Mouse (Mus musculus) thymus, postnatal 36 days (tissue): ENCODE results near the gene Ropn1l.

Experiments used
- DNase-seq, 2 experiments: peaks; one replicate each; pipeline ENCODE4 v3.0.0; 2022; ENCODE audit warnings: mixed read lengths in 2 of 2

Ropn1l gene

GRCm38 (mm10) chr15:31453098-31453916 lies at the start of gene Ropn1l:
Gene Ropn1l (minus strand): TSS chr15:31453737.
- DNase-seq: peak; percentile 65 to 72

GRCm38 (mm10) chr15:31502996-31503395 lies 49.5 kb upstream of the Ropn1l start:
- no peak for DNase-seq

DNA sequence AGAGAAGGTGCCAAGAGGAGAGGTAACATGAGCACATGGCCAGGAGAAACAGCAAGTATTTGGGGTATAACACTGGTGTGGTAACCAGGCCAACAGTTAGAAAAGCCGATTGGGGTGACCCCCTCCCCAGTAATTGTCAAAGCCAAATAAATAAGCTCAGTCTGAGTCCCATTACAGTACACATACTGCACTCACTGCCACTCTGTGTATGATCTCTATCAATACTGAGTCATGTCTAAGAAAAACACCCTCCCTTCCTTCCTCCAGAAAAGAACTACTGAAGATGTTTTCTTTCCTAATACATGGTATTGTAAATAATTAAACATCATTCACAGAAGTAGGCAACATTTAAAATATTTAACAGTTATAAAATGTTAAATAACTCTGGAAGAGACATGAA lies 48.8 kb upstream of the Ropn1l start:
- DNase-seq: no peak

DNA sequence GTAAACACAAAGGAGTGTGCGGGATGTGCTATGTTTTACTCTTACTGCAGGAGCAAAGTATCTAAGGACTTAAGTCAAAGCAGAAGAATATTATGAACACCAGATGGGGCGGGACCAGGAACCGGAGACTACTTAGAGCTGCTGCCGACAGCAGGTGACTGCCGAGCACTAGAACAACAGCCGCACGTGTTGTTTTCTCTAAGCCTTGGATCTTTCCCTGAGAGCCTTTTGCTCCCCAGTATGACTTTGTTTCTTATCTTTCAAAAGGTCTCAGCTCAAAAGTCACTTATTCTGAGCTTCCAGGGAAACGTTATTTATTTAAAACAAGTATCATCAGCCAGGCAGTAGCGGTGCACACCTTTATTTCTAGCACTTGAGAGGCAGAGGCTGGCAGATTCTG lies 41.3 kb upstream of the Ropn1l start:
- no peak for DNase-seq

DNA sequence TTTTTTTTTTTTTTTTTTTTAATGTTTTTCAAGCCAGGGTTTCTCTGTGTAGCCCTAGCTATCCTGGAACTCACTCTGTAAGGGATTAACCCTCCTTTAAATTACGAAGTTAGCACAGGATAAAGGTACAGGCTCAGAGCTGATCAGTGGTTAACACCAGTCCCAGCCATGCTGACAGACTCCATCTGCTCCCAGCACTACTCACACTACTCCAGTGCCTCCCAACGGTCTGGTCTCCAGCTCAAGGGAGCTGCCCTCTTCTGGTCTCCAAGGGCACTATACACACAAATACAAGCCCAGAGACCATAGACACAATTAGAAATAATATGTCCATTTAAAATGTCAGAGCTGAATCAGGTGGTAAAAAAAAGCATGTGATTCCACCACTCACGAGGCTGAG lies 40.8 kb upstream of the Ropn1l start:
- DNase-seq: no peak

DNA sequence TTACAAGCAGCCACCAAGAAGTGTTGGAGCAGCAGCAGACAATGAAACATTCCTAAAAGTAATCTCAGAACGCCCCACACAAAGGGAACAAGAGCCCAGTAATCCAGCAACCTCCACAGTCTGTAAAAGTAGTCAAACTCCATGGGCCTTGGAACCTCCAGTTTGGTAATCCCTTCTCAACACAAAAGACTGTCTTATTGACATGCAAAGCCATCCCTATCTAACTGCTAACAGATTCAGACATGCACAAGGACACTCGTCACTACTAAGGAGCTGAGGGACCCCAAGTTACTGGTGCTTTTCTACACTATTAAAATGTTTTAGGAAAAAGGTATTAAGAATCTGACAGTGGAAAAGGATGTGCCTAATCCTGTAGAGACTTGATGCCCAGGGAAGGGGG lies 33.9 kb upstream of the Ropn1l start:
- no peak for DNase-seq

GRCm38 (mm10) chr15:31476678-31477077 lies 23.1 kb upstream of the Ropn1l start:
- DNase-seq: no peak

GRCm38 (mm10) chr15:31472645-31473574 lies 19.4 kb upstream of the Ropn1l start:
- no peak for DNase-seq

GRCm38 (mm10) chr15:31471529-31471928 lies 18.0 kb upstream of the Ropn1l start:
- DNase-seq: no peak

DNA sequence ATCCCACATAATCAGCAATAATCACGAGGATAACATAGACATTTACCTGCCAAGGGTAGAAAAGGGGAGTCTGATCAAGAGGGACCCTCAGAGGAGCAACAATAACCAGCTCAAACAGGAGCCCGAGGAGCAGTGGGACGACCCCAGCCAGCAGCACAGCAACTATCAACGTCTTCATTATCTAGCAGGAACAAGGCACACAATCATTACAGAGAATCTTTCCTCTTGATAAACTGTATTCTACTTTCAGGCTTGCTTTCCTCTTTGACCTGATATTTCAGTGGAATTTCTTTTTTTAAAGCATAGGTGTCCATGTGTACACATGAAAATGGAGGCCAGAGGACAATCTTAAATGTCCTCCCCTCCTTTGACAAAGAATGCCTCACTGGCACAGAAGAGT lies 16.0 kb upstream of the Ropn1l start:
- no peak for DNase-seq

DNA sequence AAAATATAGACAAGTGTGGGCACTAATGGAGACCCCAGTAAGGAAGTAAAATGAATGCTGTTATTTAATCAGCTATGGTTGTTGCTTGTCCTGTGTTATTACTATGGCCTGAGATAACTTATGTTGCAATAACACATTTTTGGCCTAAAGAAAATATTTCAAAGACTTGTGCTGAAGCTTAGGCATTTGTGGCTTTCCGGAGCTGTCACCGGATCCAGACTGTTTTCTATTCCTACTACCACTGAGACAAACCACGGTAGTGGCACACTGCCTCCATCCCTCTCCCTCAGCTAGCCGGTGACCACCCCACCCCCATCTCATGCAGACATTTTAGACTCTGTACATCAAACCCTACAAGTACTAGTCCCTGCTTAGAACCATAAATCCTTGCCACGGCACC lies 15.3 kb upstream of the Ropn1l start:
- no peak for DNase-seq

- DNase-seq: no peak
Observed at GRCm38 (mm10) chr15:31466749-31467148, 13.2 kb upstream of the Ropn1l start.

DNA sequence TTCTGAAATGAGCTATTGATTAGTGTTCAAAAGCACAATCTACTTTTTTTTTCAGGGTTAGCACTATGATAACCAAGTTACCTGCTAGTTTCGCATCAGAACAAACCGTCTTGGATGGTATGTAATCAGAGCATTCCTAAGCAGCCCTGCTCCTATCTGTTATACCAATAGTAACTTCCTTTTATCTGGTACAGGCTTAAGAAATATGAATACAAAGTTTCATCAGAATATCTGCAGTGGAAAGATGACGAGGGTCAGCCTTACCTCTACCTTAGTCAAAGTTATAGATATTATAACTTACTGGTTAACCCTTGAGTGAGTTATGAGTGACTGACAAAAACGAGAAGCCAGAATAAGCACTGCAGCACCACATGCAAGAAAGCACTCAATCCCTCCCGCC lies 12.8 kb upstream of the Ropn1l start:
- no peak for DNase-seq

- no peak for DNase-seq
Observed at GRCm38 (mm10) chr15:31465806-31466205, 12.3 kb upstream of the Ropn1l start.

DNA sequence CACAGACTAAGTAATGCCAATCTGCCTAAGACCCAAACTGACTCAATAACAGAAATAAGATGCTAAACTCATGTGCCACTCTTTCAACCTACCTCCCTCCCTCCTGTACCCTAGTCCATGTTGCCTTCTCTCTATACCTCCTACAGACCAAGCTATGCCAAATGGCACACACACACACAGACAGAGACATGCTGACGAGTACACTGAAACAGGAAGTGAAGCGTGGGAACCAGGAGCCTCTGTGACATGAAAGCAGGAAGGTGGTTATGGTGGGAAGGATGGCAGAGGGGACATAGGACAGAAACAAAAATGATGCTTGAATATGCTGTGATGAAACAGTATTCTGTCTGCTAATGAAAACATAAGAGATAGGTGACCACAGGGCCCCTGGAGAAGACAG lies 7.0 kb upstream of the Ropn1l start:
- peak in 1 of 2 experiments; percentile 19 for DNase-seq

GRCm38 (mm10) chr15:31458081-31458480 lies 4.5 kb upstream of the Ropn1l start:
- DNase-seq: no peak

GRCm38 (mm10) chr15:31456381-31456780 lies 2.8 kb upstream of the Ropn1l start:
- no peak for DNase-seq

- DNase-seq: no peak
Observed at GRCm38 (mm10) chr15:31454861-31455295, 1.3 kb upstream of the Ropn1l start.

- no peak for DNase-seq
Observed at GRCm38 (mm10) chr15:31454096-31454860, 741 bp upstream of the Ropn1l start.

DNA sequence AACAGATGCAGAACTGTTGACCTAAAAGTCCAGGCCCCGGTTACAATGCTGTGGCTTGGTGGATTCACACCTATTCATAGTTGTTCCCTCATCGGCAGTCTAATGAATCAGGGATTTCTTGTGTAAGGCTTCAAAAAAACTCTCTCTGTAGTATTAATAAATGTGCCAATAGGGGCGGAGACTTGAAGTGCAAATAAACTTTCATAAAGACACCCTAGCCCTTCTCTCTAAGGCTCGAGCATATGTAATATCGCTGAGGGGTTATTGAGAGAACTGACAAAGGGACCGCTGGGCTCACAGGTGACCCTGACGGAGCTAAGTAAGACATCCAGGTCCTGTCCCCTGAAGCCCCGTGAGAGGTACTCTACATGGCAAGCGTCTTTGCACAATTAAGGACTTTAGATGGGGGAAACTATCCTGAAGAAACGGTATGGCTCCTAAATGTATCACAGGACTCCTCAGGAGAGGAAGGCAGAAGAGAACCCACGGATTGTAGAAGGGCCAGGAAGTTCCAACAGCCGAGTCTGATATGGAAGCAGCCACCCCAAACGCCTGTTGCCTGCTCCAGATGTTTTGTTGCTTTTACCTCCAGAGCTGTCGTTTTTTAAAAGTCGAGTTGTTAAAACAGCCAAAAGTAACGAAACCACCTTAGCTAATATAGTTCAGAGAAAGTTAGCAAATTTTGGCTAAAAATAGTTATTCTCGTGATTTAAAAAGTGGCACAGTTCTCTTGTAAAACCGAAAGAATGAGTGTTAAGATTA lies 1.0 kb downstream of the Ropn1l start:
- no peak for DNase-seq

DNA sequence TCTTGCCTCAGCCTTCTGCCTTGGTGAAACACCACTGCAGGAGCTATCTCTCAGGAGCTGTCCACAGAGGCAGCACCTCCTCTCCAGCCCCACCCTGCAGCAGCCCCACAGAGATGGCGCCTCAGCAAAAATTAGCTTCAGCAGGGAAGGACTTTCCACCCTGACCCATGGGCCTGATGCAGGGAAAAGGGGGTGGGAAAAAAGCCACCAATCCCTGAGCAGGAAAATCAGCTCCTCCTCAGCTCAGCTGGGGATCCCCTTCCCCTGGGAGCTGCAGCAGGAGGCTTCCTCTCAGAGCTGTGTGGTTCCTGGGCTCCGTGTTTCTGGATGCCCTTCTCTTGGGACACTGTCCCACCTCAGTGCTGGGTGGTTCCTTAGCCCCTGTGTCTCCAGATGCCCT lies 3.8 kb downstream of the Ropn1l start:
- no peak for DNase-seq

DNA sequence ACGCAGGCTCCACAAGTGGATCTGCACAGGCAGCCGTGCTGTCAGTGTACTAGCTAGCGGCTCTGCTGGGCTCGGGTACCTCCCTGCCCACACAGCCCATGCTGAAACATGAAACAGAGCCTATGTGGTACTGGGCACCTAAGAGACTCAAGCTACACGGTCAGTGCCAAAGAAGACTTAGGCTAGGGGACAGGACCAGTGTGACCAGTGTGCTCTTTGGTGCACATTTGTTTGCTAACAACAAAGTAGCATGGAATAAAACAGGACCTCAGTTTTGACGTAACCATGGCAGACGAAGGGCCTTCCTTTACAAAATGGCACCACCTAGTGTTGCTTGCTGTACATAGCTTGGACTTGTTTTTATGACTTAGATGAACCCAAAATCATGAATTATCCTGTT lies 6.4 kb downstream of the Ropn1l start:
- no peak for DNase-seq
